Mouse (Mus musculus) CH12.LX (cell line): ENCODE measurements around the gene Notch3. TPM values are rescaled to one million over a fixed set of nuclear protein-coding genes. Genes with fewer than 3 reads are reported as not detected.

Experiments used
- DNase-seq: peaks from one replicate; pipeline ENCODE4 v3.0.0-alpha.2; 2013; ENCODE audit errors: extremely low read depth
- H3K27ac ChIP-seq: 2 replicates; pipeline ENCODE4 v1.5.1; 2012; ENCODE audit warnings: low read depth, mild to moderate bottlenecking, control low read depth, moderate library complexity; ENCODE audit not compliant: insufficient read depth
- H3K27me3 ChIP-seq: replicated peaks from 2 replicates; pipeline ENCODE3; 2012; ENCODE audit warnings: inconsistent platforms
- H3K36me3 ChIP-seq, 2 experiments: replicated peaks in 1 of 2; 2 replicates each; pipeline versions ENCODE3 to v1.6.1; 2012; ENCODE audit warnings: inconsistent platforms in 1 of 2, low read length in 1 of 2, mild to moderate bottlenecking in 1 of 2, mixed read lengths in 1 of 2, moderate library complexity in 1 of 2; ENCODE audit not compliant: control insufficient read depth in 1 of 2, insufficient read depth in 1 of 2
- H3K4me1 ChIP-seq, 2 experiments: 2 replicates each; pipeline ENCODE4 v1.6.1; 2012; ENCODE audit warnings: inconsistent platforms in 1 of 2, moderate library complexity in 1 of 2; ENCODE audit not compliant: insufficient read depth in 2 of 2, control insufficient read depth in 1 of 2
- H3K4me2 ChIP-seq: 2 replicates; pipeline ENCODE4 v1.6.1; 2012; ENCODE audit warnings: low read depth, mild to moderate bottlenecking, control low read depth; ENCODE audit not compliant: poor library complexity, insufficient read depth, severe bottlenecking
- H3K4me3 ChIP-seq, 3 experiments: fragments of 150-350 bp in 1 of 3; sonication (generic) in 1 of 3; replicated peaks in 1 of 3; 2 replicates each; pipeline versions ENCODE3 to v1.5.1; 2011 to 2012; ENCODE audit warnings: low read depth in 2 of 3, low read length in 2 of 3, mild to moderate bottlenecking in 2 of 3, moderate library complexity in 2 of 3, control low read depth in 1 of 3, improper control_type of control experiment in 1 of 3, inconsistent platforms in 1 of 3, mixed read lengths in 1 of 3; ENCODE audit not compliant: poor library complexity in 1 of 3
- H3K79me2 ChIP-seq: replicated peaks from 2 replicates; pipeline ENCODE4 v1.6.1; 2012; ENCODE audit warnings: mild to moderate bottlenecking, moderate library complexity; ENCODE audit not compliant: control insufficient read depth, poor library complexity, insufficient read depth, severe bottlenecking; ENCODE audit errors: extremely low read depth
- H3K9ac ChIP-seq: 2 replicates; pipeline ENCODE4 v1.6.1; 2012; ENCODE audit warnings: low read depth, mild to moderate bottlenecking, control low read depth, moderate library complexity; ENCODE audit not compliant: insufficient read depth
- H3K9me3 ChIP-seq: replicated peaks from 2 replicates; pipeline ENCODE3; 2012; ENCODE audit warnings: low read length, inconsistent platforms, mixed read lengths
- BHLHE40 ChIP-seq: IDR thresholded peaks from 2 replicates; pipeline ENCODE4 v1.6.1; 2011; ENCODE audit warnings: mild to moderate bottlenecking, low read depth, low read length, improper control_type of control experiment
- ETS1 ChIP-seq: conservative IDR thresholded peaks from 2 replicates; pipeline ENCODE4 v1.6.1; 2012; ENCODE audit warnings: low read depth, mild to moderate bottlenecking, inconsistent platforms, low read length, improper control_type of control experiment, moderate library complexity
- MAFK ChIP-seq: IDR thresholded peaks from 2 replicates; pipeline ENCODE4 v1.6.1; 2011; ENCODE audit warnings: low read length, improper control_type of control experiment; ENCODE audit not compliant: insufficient replicate concordance
- MEF2A ChIP-seq: IDR thresholded peaks from 2 replicates; pipeline ENCODE4 v1.6.1; 2014; ENCODE audit warnings: low read depth, mild to moderate bottlenecking, inconsistent platforms, low read length, improper control_type of control experiment, borderline replicate concordance
- MXI1 ChIP-seq: IDR thresholded peaks from 2 replicates; pipeline ENCODE4 v1.6.1; 2011; ENCODE audit warnings: mild to moderate bottlenecking, low read depth, low read length, improper control_type of control experiment
- POLR2AphosphoS2 ChIP-seq: IDR thresholded peaks from 2 replicates; pipeline ENCODE4 v1.6.1; 2011; ENCODE audit warnings: low read depth, low read length, improper control_type of control experiment
- RAD21 ChIP-seq: IDR thresholded peaks from 2 replicates; pipeline ENCODE4 v1.6.1; 2011; ENCODE audit warnings: low read depth, mild to moderate bottlenecking, low read length, improper control_type of control experiment, moderate library complexity
- SIN3A ChIP-seq: IDR thresholded peaks from 2 replicates; pipeline ENCODE4 v1.6.1; 2012; ENCODE audit warnings: low read length, improper control_type of control experiment, inconsistent platforms
- SMC3 ChIP-seq: IDR thresholded peaks from 2 replicates; pipeline ENCODE4 v1.6.1; 2011; ENCODE audit warnings: low read depth, low read length, improper control_type of control experiment
- TCF12 ChIP-seq: IDR thresholded peaks from 2 replicates; pipeline ENCODE4 v1.6.1; 2014; ENCODE audit warnings: low read depth, mild to moderate bottlenecking, inconsistent platforms, low read length, improper control_type of control experiment
- USF1 ChIP-seq: IDR thresholded peaks from 2 replicates; pipeline ENCODE4 v1.6.1; 2014; ENCODE audit warnings: low read depth, mild to moderate bottlenecking, inconsistent platforms, low read length, improper control_type of control experiment
- USF2 ChIP-seq: conservative IDR thresholded peaks from 2 replicates; pipeline ENCODE4 v1.6.1; 2011; ENCODE audit warnings: low read depth, low read length, improper control_type of control experiment
- ZKSCAN1 ChIP-seq: IDR thresholded peaks from 2 replicates; pipeline ENCODE4 v1.6.1; 2012; ENCODE audit warnings: low read depth, inconsistent platforms, low read length, improper control_type of control experiment, borderline replicate concordance
- dilution Hi-C: fragments of 300-500 bp; cut with MboI; formaldehyde crosslinking; loops from 2 replicates; pipeline ENCODE4 v1.14.3; 2020; ENCODE audit warnings: low sequenced_read_pairs; ENCODE audit not compliant: extremely low pct_unique_long_range_greater_than_20kb, extremely low pct_ligation_motif_present
- in situ Hi-C: fragments of 300-500 bp; cut with MboI; formaldehyde crosslinking; loops from 3 replicates; pipeline ENCODE4 v1.14.3; 2019; ENCODE audit warnings: low sequenced_read_pairs, low pct_ligation_motif_present, low pct_unique_long_range_greater_than_20kb, mixed read lengths
- polyA plus RNA-seq: library from polyadenylated mRNA; unstranded; fragments of >175 nt; gene quantifications from 2 replicates; pipeline ENCODE4 v1.2.1, GENCODE M21; 2012; ENCODE audit warnings: low read depth; ENCODE audit not compliant: insufficient read length
- total RNA-seq, 2 experiments: library from RNA; depleted of rRNA; stranded (reverse); fragments of 300-350 nt in 1 of 2; fragments of >200 nt in 1 of 2; gene quantifications; 2 replicates each; pipeline ENCODE4 v1.2.3; 2012 to 2014

Notch3 gene
- total and polyA plus RNA-seq, 3 experiments, result 0.17 TPM; not detected in 2

GRCm38 (mm10) chr17:32202972-32203371, 36.3 kb upstream of the Notch3 start:
- Histone ChIP-seq H3K4me3 (no peak overlapping the region), H3K4me1 (no peaks in the 10 kb centered on the region), H3K9ac (no peak overlapping the region), H3K27ac (no peak overlapping the region), H3K36me3 (peaks cover 90 to 99% of the 10 kb centered on the region in 2 experiments), H3K27me3 (no peaks in the 10 kb centered on the region), H3K4me2 (no peak overlapping the region), H3K9me3 (no peaks in the 10 kb centered on the region)
- in situ Hi-C loops, result loop anchor here (10.0 kb wide), 1 partner anchor 58 kb away; no protein-coding TSS in a partner anchor
- no peak for DNase-seq
- dilution Hi-C loops, result no loop called here
- TF ChIP-seq MAFK (peak; percentile 74), ZKSCAN1 (no peak)
- TF ChIP-seq, all 38 proteins: peak for 1
- no peaks in the 10 kb centered on the region for H3K79me2 ChIP-seq

GRCm38 (mm10) chr17:32201086-32201485, 34.4 kb upstream of the Notch3 start:
- H3K4me2 ChIP-seq, result no peak overlapping the region
- no peaks in the 10 kb centered on the region for H3K27me3 ChIP-seq
- DNase-seq, result no peak
- peaks cover 91 to 99% of the 10 kb centered on the region in 2 experiments for H3K36me3 ChIP-seq
- H3K27ac ChIP-seq, result no peak overlapping the region
- TF ChIP-seq ETS1 (no peak), RAD21 (no peak), MEF2A (no peak), SIN3A (no peak), POLR2AphosphoS2 (no peak), BHLHE40 (no peak), TCF12 (no peak), ZKSCAN1 (no peak), SMC3 (no peak), MXI1 (no peak)
- no peak overlapping the region for H3K9ac ChIP-seq
- dilution Hi-C loops, result no loop called here
- in situ Hi-C loops, result loop anchor here (10.0 kb wide), 1 partner anchor 56 kb away; no protein-coding TSS in a partner anchor
- no peaks in the 10 kb centered on the region for H3K4me1 ChIP-seq
- no peaks in the 10 kb centered on the region for H3K9me3 ChIP-seq
- no peak overlapping the region for H3K4me3 ChIP-seq
- no peaks in the 10 kb centered on the region for H3K79me2 ChIP-seq

DNA sequence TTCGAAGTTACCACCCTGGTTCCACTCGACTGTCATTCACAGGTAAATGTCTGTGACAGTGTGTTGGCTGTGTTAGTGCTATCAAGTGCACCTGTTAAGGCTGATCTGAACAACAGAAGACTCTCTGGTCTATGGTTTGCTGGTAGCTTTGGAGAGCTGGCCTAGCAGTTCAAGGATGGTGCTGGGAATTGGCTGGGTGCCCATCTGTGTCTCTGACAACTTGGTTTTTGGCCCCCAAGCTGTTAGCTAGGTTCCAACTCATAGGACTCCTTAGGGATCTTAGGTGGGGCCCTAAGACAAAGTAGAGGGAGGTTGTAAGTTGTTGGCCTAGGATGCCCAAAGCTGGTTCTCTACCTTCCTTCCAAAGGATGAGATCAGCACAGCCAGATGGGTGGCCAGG, 33.1 kb upstream of the Notch3 start:
- in situ Hi-C loops, result loop anchor here (10.0 kb wide), 1 partner anchor 55 kb away; no protein-coding TSS in a partner anchor
- Histone ChIP-seq H3K4me2 (no peak overlapping the region), H3K79me2 (no peaks in the 10 kb centered on the region), H3K9me3 (no peaks in the 10 kb centered on the region), H3K27ac (no peak overlapping the region), H3K36me3 (peaks cover 93 to 98% of the 10 kb centered on the region in 2 experiments), H3K9ac (no peak overlapping the region), H3K4me1 (peaks cover 2 to 3% of the 10 kb centered on the region in 2 experiments; a peak in 1 of 4 replicates), H3K4me3 (no peak overlapping the region), H3K27me3 (no peaks in the 10 kb centered on the region)
- no peak for DNase-seq
- dilution Hi-C loops, result no loop called here
- TF ChIP-seq USF1 (no peak), USF2 (no peak)
